Mouse (Mus musculus) forebrain, embryonic 16.5 days (tissue): ENCODE measurements at regions not wholly inside any gene's neighbourhood (a gene's known extent, or its start where the extent isn't known, plus 50 kb on each side); places are given as distances from the start of the nearest gene placed in this dataset.
A peak's percentile ranks its signal among the peaks of the same experiment; 100 is the strongest.

Experiments used
- ATAC-seq: fragments of 200-750 bp; cut with Nextera tagmentation; 2 replicates; pipeline ENCODE4 v1.8.0; 2017; ENCODE audit warnings: mild to moderate bottlenecking, moderate library complexity
- H3K27ac ChIP-seq: fragments of 300-500 bp; sonication (generic); 2 replicates; pipeline ENCODE4 v1.5.1; 2014; ENCODE audit warnings: low read length, control low read depth
- H3K27me3 ChIP-seq: fragments of 300-500 bp; sonication (generic); replicated peaks from 2 replicates; pipeline ENCODE4 v1.6.1; 2014; ENCODE audit warnings: low read length; ENCODE audit not compliant: control insufficient read depth, insufficient read depth
- H3K36me3 ChIP-seq: fragments of 300-500 bp; sonication (generic); 2 replicates; pipeline ENCODE4 v1.6.1; 2014; ENCODE audit not compliant: control insufficient read depth, insufficient read depth
- H3K4me1 ChIP-seq: fragments of 300-500 bp; sonication (generic); replicated peaks from 2 replicates; pipeline ENCODE4 v1.6.1; 2014; ENCODE audit warnings: low read length; ENCODE audit not compliant: control insufficient read depth, insufficient read depth
- H3K4me2 ChIP-seq: fragments of 300-500 bp; sonication (generic); 2 replicates; pipeline ENCODE4 v1.6.1; 2014; ENCODE audit warnings: mild to moderate bottlenecking, low read length, control low read depth
- H3K4me3 ChIP-seq: fragments of 300-500 bp; sonication (generic); replicated peaks from 2 replicates; pipeline ENCODE4 v1.5.1; 2014; ENCODE audit warnings: mild to moderate bottlenecking, low read length, control low read depth
- H3K9ac ChIP-seq: fragments of 300-500 bp; sonication (generic); replicated peaks from 2 replicates; pipeline ENCODE4 v1.6.1; 2014; ENCODE audit warnings: low read depth, low read length, control low read depth
- H3K9me3 ChIP-seq: fragments of 300-500 bp; sonication (generic); 2 replicates; pipeline ENCODE4 v1.6.1; 2016; ENCODE audit warnings: low read length; ENCODE audit not compliant: control insufficient read depth
- WGBS: fragments of 180-500 bp; shearing (Covaris S2); extraction: QIAGEN DNeasy Blood & Tissue Kit; methylation state at CpG from one replicate; pipeline ENCODE4 v1.1.7; 2014; 5-methylcytosine and 5-hydroxymethylcytosine counted together

DNA sequence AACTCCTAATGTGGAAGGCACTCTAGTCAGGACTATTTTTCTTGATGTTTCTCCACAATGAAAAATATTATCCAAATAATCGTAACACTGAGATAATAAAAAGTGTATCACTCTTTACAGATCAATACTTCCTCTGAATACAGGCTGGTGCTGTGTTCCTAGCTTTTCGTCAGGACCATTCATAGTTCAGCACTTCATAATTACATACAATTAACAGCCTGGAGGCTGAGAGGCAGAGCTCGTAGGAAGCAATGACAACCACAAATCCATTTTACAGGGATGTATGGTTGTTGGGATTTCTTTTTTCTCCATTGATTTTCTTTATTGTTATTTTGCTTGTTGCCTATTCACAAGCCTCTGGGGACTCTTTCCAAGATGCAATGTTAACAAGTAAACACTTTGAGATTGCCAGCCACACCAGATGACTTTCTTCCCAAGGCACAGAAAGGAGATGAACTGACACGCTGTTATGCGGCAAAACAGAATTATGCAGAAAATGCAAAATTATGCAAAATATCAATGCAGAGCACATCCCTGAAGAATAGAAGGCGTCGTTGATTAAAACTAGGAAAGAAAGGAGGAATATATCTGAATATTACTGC is 142.2 kb downstream of the Rps29 start:
- WGBS: 47% methylated on average over 7 of the region's 7 CpGs
- H3K9me3 ChIP-seq: no peaks in the 10 kb centered on the region
- H3K36me3 ChIP-seq: no peaks in the 10 kb centered on the region
- ATAC-seq: peak; percentile 85
- H3K27ac ChIP-seq: no peak overlapping the region
- H3K4me2 ChIP-seq: 0 out of 2 replicates have a peak overlapping the region, but pooled peaks have one; percentile 7
- no peaks in the 10 kb centered on the region for H3K27me3 ChIP-seq
- H3K4me3 ChIP-seq: no peak overlapping the region
- no peak overlapping the region for H3K9ac ChIP-seq
- H3K4me1 ChIP-seq: 0 out of 2 replicates have a peak, but pooled peaks cover 6% of the 10 kb centered on the region

DNA sequence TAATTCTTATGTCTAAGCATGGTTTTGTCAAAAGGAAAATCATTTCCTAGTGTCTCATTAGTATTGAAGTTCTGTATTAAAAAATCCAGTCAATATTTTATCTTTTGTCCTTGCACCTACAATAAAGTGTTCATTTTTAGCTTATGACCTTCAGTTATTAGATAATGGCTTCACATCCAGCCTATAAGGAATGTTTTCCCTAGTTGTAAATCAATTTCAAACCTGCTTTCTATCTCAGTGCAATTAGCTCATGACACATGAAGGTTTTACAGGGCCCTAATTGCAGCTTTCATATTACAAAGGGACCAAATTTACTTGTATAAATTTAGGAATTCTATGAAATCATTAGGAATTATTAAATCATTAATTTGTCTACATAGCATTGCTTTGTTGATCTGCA is 153.8 kb downstream of the Rps29 start:
- no peak for ATAC-seq
- no peak overlapping the region for H3K27ac ChIP-seq
- H3K4me3 ChIP-seq: no peak overlapping the region
- H3K9ac ChIP-seq: no peak overlapping the region
- H3K27me3 ChIP-seq: no peaks in the 10 kb centered on the region
- H3K36me3 ChIP-seq: no peaks in the 10 kb centered on the region
- no peaks in the 10 kb centered on the region for H3K9me3 ChIP-seq
- H3K4me2 ChIP-seq: no peak overlapping the region
- H3K4me1 ChIP-seq: no peaks in the 10 kb centered on the region

GRCm38 (mm10) chr12:69002106-69002505 is 156.9 kb downstream of the Rps29 start:
- Histone ChIP-seq H3K9me3 (no peaks in the 10 kb centered on the region), H3K27ac (no peak overlapping the region), H3K9ac (no peak overlapping the region), H3K4me3 (no peak overlapping the region), H3K27me3 (no peaks in the 10 kb centered on the region), H3K4me1 (no peaks in the 10 kb centered on the region), H3K4me2 (no peak overlapping the region), H3K36me3 (no peaks in the 10 kb centered on the region)
- WGBS: 65% methylated on average over 5 of the region's 5 CpGs
- ATAC-seq: no peak

- no peak overlapping the region for H3K27ac ChIP-seq
- no peaks in the 10 kb centered on the region for H3K27me3 ChIP-seq
- no peak overlapping the region for H3K4me3 ChIP-seq
- ATAC-seq: peak; percentile 66; the same call in 1 of the 2 replicates
- H3K4me1 ChIP-seq: peaks cover 4% of the 10 kb centered on the region; the same call in 1 of the 2 replicates
- no peak overlapping the region for H3K9ac ChIP-seq
- H3K36me3 ChIP-seq: no peaks in the 10 kb centered on the region
- WGBS: 46% methylated on average over 6 of the region's 6 CpGs
- no peaks in the 10 kb centered on the region for H3K9me3 ChIP-seq
- H3K4me2 ChIP-seq: peak overlapping the region; percentile 25
These were observed 161.7 kb downstream of the Rps29 start for GRCm38 (mm10) chr12:68997259-68997658.

DNA sequence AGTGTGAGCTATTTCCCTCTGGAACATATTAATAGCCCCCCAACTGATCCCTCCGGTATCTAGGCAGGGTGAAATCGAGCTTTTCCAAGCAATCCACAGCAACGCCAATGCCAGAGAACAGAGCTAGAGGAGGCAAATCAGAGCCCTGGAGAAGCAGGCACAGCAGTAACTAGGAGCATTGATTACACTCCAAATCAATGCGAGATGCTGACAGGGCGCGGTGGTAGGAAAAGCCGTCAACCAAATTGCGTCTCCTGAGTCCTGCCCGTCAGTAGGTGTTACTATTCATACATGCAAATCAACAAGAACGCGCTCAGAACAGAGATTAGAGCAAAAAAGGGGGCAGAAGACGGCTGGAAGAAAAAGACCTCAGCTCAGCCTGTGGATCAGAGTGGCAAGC is 162.2 kb downstream of the Rps29 start:
- peak overlapping the region; percentile 22 for H3K4me3 ChIP-seq
- 35% methylated on average over 12 of the region's 12 CpGs for WGBS
- peak; percentile 81 for ATAC-seq

GRCm38 (mm10) chr12:68980640-68981039 is 178.3 kb downstream of the Rps29 start:
- ATAC-seq: no peak
- no peak overlapping the region for H3K4me2 ChIP-seq
- no peaks in the 10 kb centered on the region for H3K27me3 ChIP-seq
- WGBS: 96% methylated on average over 4 of the region's 4 CpGs
- no peaks in the 10 kb centered on the region for H3K9me3 ChIP-seq
- H3K36me3 ChIP-seq: no peaks in the 10 kb centered on the region
- no peaks in the 10 kb centered on the region for H3K4me1 ChIP-seq
- no peak overlapping the region for H3K9ac ChIP-seq
- H3K4me3 ChIP-seq: no peak overlapping the region
- H3K27ac ChIP-seq: no peak overlapping the region

More for the DNA sequence above, 162.2 kb downstream of the Rps29 start:
- Histone ChIP-seq H3K36me3 (no peaks in the 10 kb centered on the region), H3K4me1 (peaks cover 4% of the 10 kb centered on the region; the same call in 1 of the 2 replicates), H3K27ac (no peak overlapping the region), H3K9ac (no peak overlapping the region; the same call in 1 of the 2 replicates), H3K27me3 (no peaks in the 10 kb centered on the region), H3K9me3 (no peaks in the 10 kb centered on the region), H3K4me2 (peak overlapping the region; percentile 37)

- ATAC-seq: no peak
These were observed 178.8 kb downstream of the Rps29 start for GRCm38 (mm10) chr12:68980173-68980572.

GRCm38 (mm10) chr12:68979232-68979631 is 179.8 kb downstream of the Rps29 start:
- Histone ChIP-seq H3K9ac (no peak overlapping the region), H3K27ac (no peak overlapping the region), H3K36me3 (no peaks in the 10 kb centered on the region), H3K27me3 (no peaks in the 10 kb centered on the region), H3K9me3 (no peaks in the 10 kb centered on the region), H3K4me2 (no peak overlapping the region), H3K4me1 (no peaks in the 10 kb centered on the region), H3K4me3 (no peak overlapping the region)
- WGBS: 36% methylated on average over 3 of the region's 3 CpGs
- no peak for ATAC-seq

More at GRCm38 (mm10) chr12:68980173-68980572, 178.8 kb downstream of the Rps29 start:
- H3K4me3 ChIP-seq: no peak overlapping the region
- H3K9me3 ChIP-seq: no peaks in the 10 kb centered on the region
- no peaks in the 10 kb centered on the region for H3K36me3 ChIP-seq
- H3K9ac ChIP-seq: no peak overlapping the region
- H3K27me3 ChIP-seq: no peaks in the 10 kb centered on the region
- H3K4me1 ChIP-seq: no peaks in the 10 kb centered on the region
- no peak overlapping the region for H3K4me2 ChIP-seq
- 80% methylated on average over 4 of the region's 4 CpGs for WGBS
- H3K27ac ChIP-seq: no peak overlapping the region

GRCm38 (mm10) chr12:68977276-68977675 is 181.7 kb downstream of the Rps29 start:
- Histone ChIP-seq H3K4me3 (no peak overlapping the region), H3K27ac (no peak overlapping the region), H3K4me2 (no peak overlapping the region), H3K4me1 (no peaks in the 10 kb centered on the region), H3K9ac (no peak overlapping the region), H3K27me3 (no peaks in the 10 kb centered on the region), H3K36me3 (no peaks in the 10 kb centered on the region), H3K9me3 (no peaks in the 10 kb centered on the region)
- ATAC-seq: no peak
- WGBS: 30% methylated on average over 4 of the region's 4 CpGs

DNA sequence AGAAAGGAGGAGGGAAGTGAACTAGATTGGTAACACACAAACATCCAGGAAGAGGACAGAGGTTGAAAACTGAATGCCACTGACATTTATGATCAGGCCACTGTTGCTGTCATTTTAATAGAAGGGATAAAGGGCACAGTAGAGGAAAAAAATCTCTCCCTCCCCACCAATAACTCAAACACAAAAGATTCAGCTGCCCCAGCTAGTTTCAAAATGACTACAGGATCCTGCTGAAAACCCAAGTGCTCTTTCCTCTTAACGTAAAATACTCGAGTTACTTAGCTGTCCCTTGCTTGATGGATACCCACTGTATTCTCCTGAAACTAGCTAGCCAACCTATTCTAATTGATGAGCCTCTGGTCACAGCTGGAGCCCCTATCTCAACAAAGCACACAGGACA is 211.7 kb downstream of the Rps29 start:
- no peak for ATAC-seq
- Histone ChIP-seq H3K36me3 (no peaks in the 10 kb centered on the region), H3K4me1 (no peaks in the 10 kb centered on the region), H3K27ac (no peak overlapping the region), H3K9ac (no peak overlapping the region), H3K4me3 (no peak overlapping the region), H3K4me2 (no peak overlapping the region), H3K9me3 (no peaks in the 10 kb centered on the region), H3K27me3 (no peaks in the 10 kb centered on the region)
- 81% methylated on average over 2 of the region's 2 CpGs for whole genome bisulfite sequencing
